Mouse (Mus musculus) midbrain, embryonic 16.5 days (tissue): ENCODE measurements around the gene Lfng. TPM values are rescaled to one million over a fixed set of nuclear protein-coding genes. Genes with fewer than 3 reads are reported as not detected.

Experiments used
- ATAC-seq: fragments of 200-750 bp; cut with Nextera tagmentation; 2 replicates; pipeline ENCODE4 v1.8.0; 2017; ENCODE audit warnings: moderate TSS enrichment
- H3K27ac ChIP-seq: fragments of 300-500 bp; sonication (generic); 2 replicates; pipeline ENCODE4 v1.5.1; 2014; ENCODE audit warnings: mild to moderate bottlenecking, low read length, mixed read lengths
- H3K27me3 ChIP-seq: fragments of 300-500 bp; sonication (generic); 2 replicates; pipeline ENCODE4 v1.6.1; 2014; ENCODE audit warnings: low read depth, low read length, mixed read lengths; ENCODE audit not compliant: control insufficient read depth, insufficient read depth
- H3K36me3 ChIP-seq: fragments of 300-500 bp; sonication (generic); 2 replicates; pipeline ENCODE4 v1.6.1; 2014; ENCODE audit warnings: mild to moderate bottlenecking, low read length, moderate library complexity, mixed read lengths; ENCODE audit not compliant: control insufficient read depth, insufficient read depth
- H3K4me1 ChIP-seq: fragments of 300-500 bp; sonication (generic); 2 replicates; pipeline ENCODE4 v1.6.1; 2014; ENCODE audit warnings: mild to moderate bottlenecking, low read length, mixed read lengths; ENCODE audit not compliant: control insufficient read depth, insufficient read depth
- H3K4me2 ChIP-seq: fragments of 300-500 bp; sonication (generic); 2 replicates; pipeline ENCODE4 v1.6.1; 2014; ENCODE audit warnings: mild to moderate bottlenecking, low read length, mixed read lengths
- H3K4me3 ChIP-seq: fragments of 300-500 bp; sonication (generic); 2 replicates; pipeline ENCODE4 v1.5.1; 2014; ENCODE audit warnings: low read depth, mild to moderate bottlenecking, low read length, moderate library complexity, mixed read lengths
- H3K9ac ChIP-seq: fragments of 300-500 bp; sonication (generic); 2 replicates; pipeline ENCODE4 v1.6.1; 2014; ENCODE audit warnings: low read depth, low read length, mixed read lengths
- H3K9me3 ChIP-seq: fragments of 300-500 bp; sonication (generic); replicated peaks from 2 replicates; pipeline ENCODE4 v1.6.1; 2014; ENCODE audit warnings: mild to moderate bottlenecking, low read length, mixed read lengths; ENCODE audit not compliant: control insufficient read depth, poor library complexity, severe bottlenecking
- WGBS: fragments of 180-500 bp; shearing (Covaris S2); extraction: QIAGEN DNeasy Blood & Tissue Kit; methylation state at CpG from one replicate; pipeline ENCODE4 v1.1.7; 2014; 5-methylcytosine and 5-hydroxymethylcytosine counted together
- polyA plus RNA-seq: library from polyadenylated mRNA; unstranded; fragments of >200 nt; fragmentation: Nextera tagmentation; extraction: Ambion mirVana; gene quantifications from 2 replicates; pipeline ENCODE4 v1.2.1, GENCODE M21; 2015

Lfng gene
- polyA plus RNA-seq, 1 experiment from 2014 or later, result 23.1 TPM

- ATAC-seq, result no peak
- WGBS, result 70% methylated on average over 6 of the region's 6 CpGs
- Histone ChIP-seq H3K27me3 (no peaks in the 10 kb centered on the region), H3K4me3 (peak overlapping the region; percentile 90), H3K9ac (peak overlapping the region; percentile 100), H3K4me2 (peak overlapping the region; percentile 98), H3K27ac (no peak overlapping the region), H3K4me1 (peaks cover 55% of the 10 kb centered on the region), H3K9me3 (no peaks in the 10 kb centered on the region), H3K36me3 (no peaks in the 10 kb centered on the region; the same call in 1 of the 2 replicates)
Measured at GRCm38 (mm10) chr5:140646171-140646570, 39.1 kb downstream of the Lfng start.

- Histone ChIP-seq H3K27ac (peak overlapping the region; percentile 95), H3K9me3 (no peaks in the 10 kb centered on the region), H3K36me3 (no peaks in the 10 kb centered on the region; the same call in 1 of the 2 replicates), H3K27me3 (no peaks in the 10 kb centered on the region), H3K4me2 (peak overlapping the region; percentile 98), H3K9ac (peak overlapping the region; percentile 100), H3K4me3 (peak overlapping the region; percentile 90), H3K4me1 (peaks cover 46% of the 10 kb centered on the region)
- WGBS, result 17% methylated on average over 13 of the region's 13 CpGs
- no peak for ATAC-seq
Measured at GRCm38 (mm10) chr5:140647031-140647760, 40.1 kb downstream of the Lfng start.

- Histone ChIP-seq H3K4me2 (peak overlapping the region; percentile 98), H3K27me3 (no peaks in the 10 kb centered on the region), H3K4me3 (peak overlapping the region; percentile 90), H3K36me3 (no peaks in the 10 kb centered on the region), H3K4me1 (peaks cover 42% of the 10 kb centered on the region), H3K9me3 (no peaks in the 10 kb centered on the region), H3K27ac (peak overlapping the region; percentile 95), H3K9ac (peak overlapping the region; percentile 100)
- ATAC-seq, result peak; percentile 26
- WGBS, result 0% methylated on average over 13 of the region's 13 CpGs
Measured at GRCm38 (mm10) chr5:140647821-140648518, 40.9 kb downstream of the Lfng start.

GRCm38 (mm10) chr5:140648519-140649100 is 41.5 kb downstream of the Lfng start, which contains the start of gene Ttyh3:
Gene Ttyh3, minus strand, starts transcription at chr5:140649031.
- H3K4me2 ChIP-seq, result peak within 1 kb of the TSS; percentile 98
- H3K36me3 ChIP-seq, result no peaks in the 10 kb centered on the region
- H3K9ac ChIP-seq, result peak within 1 kb of the TSS; percentile 100
- WGBS, result under 1% methylated on average over 48 of the region's 62 CpGs
- H3K27ac ChIP-seq, result peak within 1 kb of the TSS; percentile 95
- H3K4me1 ChIP-seq, result peaks cover 39% of the 10 kb centered on the region
- H3K4me3 ChIP-seq, result peak within 1 kb of the TSS; percentile 90
- no peaks in the 10 kb centered on the region for H3K9me3 ChIP-seq
- no peaks in the 10 kb centered on the region for H3K27me3 ChIP-seq
- ATAC-seq, result no peak; the same call in 1 of the 2 replicates

GRCm38 (mm10) chr5:140649101-140649667 is 42.1 kb downstream of the Lfng start:
- H3K9me3 ChIP-seq, result no peaks in the 10 kb centered on the region
- peak overlapping the region; percentile 95 for H3K27ac ChIP-seq
- no peaks in the 10 kb centered on the region for H3K36me3 ChIP-seq
- WGBS, result 2% methylated on average over 21 of the region's 26 CpGs
- peaks cover 39% of the 10 kb centered on the region for H3K4me1 ChIP-seq
- H3K9ac ChIP-seq, result peak overlapping the region; percentile 68
- H3K4me3 ChIP-seq, result peak overlapping the region; percentile 90
- no peaks in the 10 kb centered on the region for H3K27me3 ChIP-seq
- peak; percentile 94 for ATAC-seq
- peak overlapping the region; percentile 76 for H3K4me2 ChIP-seq

- WGBS, result 65% methylated on average over 7 of the region's 7 CpGs
Measured at GRCm38 (mm10) chr5:140649881-140650414, 42.8 kb downstream of the Lfng start.

GRCm38 (mm10) chr5:140651231-140651630 is 44.1 kb downstream of the Lfng start:
- no peak overlapping the region for H3K27ac ChIP-seq
- 80% methylated on average over 11 of the region's 11 CpGs for WGBS
- no peak for ATAC-seq

More at GRCm38 (mm10) chr5:140649881-140650414, 42.8 kb downstream of the Lfng start:
- Histone ChIP-seq H3K4me1 (peaks cover 34% of the 10 kb centered on the region), H3K9ac (peak overlapping the region; percentile 68; the same call in 1 of the 2 replicates), H3K27ac (peak overlapping the region; percentile 90; the same call in 1 of the 2 replicates), H3K4me3 (no peak overlapping the region), H3K27me3 (no peaks in the 10 kb centered on the region), H3K9me3 (no peaks in the 10 kb centered on the region), H3K36me3 (no peaks in the 10 kb centered on the region), H3K4me2 (peak overlapping the region; percentile 76)
- no peak for ATAC-seq

GRCm38 (mm10) chr5:140652587-140652986 is 45.5 kb downstream of the Lfng start:
- Histone ChIP-seq H3K36me3 (no peaks in the 10 kb centered on the region), H3K9me3 (no peaks in the 10 kb centered on the region), H3K9ac (no peak overlapping the region), H3K4me3 (no peak overlapping the region), H3K4me2 (no peak overlapping the region), H3K27me3 (no peaks in the 10 kb centered on the region), H3K27ac (no peak overlapping the region), H3K4me1 (peaks cover 8% of the 10 kb centered on the region)
- 74% methylated on average over 7 of the region's 7 CpGs for WGBS
- no peak for ATAC-seq

More at GRCm38 (mm10) chr5:140651231-140651630, 44.1 kb downstream of the Lfng start:
- Histone ChIP-seq H3K27me3 (no peaks in the 10 kb centered on the region), H3K4me3 (no peak overlapping the region), H3K36me3 (no peaks in the 10 kb centered on the region), H3K9me3 (no peaks in the 10 kb centered on the region), H3K4me1 (peaks cover 21% of the 10 kb centered on the region), H3K4me2 (no peak overlapping the region), H3K9ac (no peak overlapping the region)
